Mouse (Mus musculus) G1E (cell line): Measurements from ENCODE around the gene Acsl1.

Source experiments
- CTCF ChIP-seq: IDR thresholded peaks from 2 replicates; pipeline ENCODE4 v1.5.1; 2012; ENCODE audit warnings: low read depth, low read length, inconsistent platforms, mixed read lengths
- GATA1 ChIP-seq: IDR thresholded peaks from 2 replicates; pipeline ENCODE4 v1.6.1; 2012; ENCODE audit warnings: borderline replicate concordance, low read length, inconsistent platforms, mixed read lengths
- GATA2 ChIP-seq: IDR thresholded peaks from 2 replicates; pipeline ENCODE4 v1.6.1; 2012; ENCODE audit warnings: low read depth, low read length, inconsistent platforms, borderline replicate concordance
- POLR2AphosphoS5 ChIP-seq: IDR thresholded peaks from 2 replicates; pipeline ENCODE4 v1.6.1; 2012; ENCODE audit warnings: low read depth, low read length, inconsistent platforms; ENCODE audit not compliant: insufficient replicate concordance
- TAL1 ChIP-seq: conservative IDR thresholded peaks from 2 replicates; pipeline ENCODE4 v1.6.1; 2012; ENCODE audit warnings: low read depth, low read length, inconsistent platforms, mixed read lengths

DNA sequence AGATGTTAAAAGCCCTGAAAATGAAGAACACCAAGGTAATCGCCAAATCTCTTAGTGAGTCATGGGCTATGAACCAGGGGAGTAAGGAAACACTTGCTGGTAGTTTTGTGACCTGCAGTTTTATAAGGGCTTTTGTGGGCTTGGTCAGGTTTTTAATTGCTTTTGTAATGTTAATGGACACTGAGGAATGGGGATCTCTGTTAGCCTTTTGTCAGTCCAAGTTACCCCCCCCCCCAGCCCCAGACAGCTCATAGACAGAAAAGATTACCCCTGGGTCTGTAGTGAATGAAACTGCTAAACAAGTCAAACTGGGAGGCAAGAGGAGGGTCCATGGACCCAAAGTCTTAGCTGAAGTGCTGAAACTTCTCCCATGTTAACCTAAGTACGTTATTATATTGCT, 102.6 kb downstream of the Acsl1 start:
- TF ChIP-seq TAL1: no peak
- no peak for TF ChIP-seq CTCF
- no peak for TF ChIP-seq GATA1
- no peak for TF ChIP-seq POLR2AphosphoS5
- no peak for TF ChIP-seq GATA2
